Mouse (Mus musculus) G1E-ER4 (cell line): Measurements from ENCODE around the gene Wasf1. TPM values are rescaled to one million over a fixed set of nuclear protein-coding genes. Genes with fewer than 3 reads are reported as not detected.

ENCODE experiments used
- GATA1 ChIP-seq: IDR thresholded peaks from one replicate; pipeline ENCODE4 v1.8.0; 2012; ENCODE audit warnings: low read length, inconsistent platforms
- polyA plus RNA-seq: library from polyadenylated mRNA; stranded (reverse); fragments of >175 nt; gene quantifications from 2 replicates; pipeline ENCODE4 v1.2.3, GENCODE M21; 2012

Gene Wasf1
- polyA plus RNA-seq, 1 experiment: 15.7 TPM

DNA sequence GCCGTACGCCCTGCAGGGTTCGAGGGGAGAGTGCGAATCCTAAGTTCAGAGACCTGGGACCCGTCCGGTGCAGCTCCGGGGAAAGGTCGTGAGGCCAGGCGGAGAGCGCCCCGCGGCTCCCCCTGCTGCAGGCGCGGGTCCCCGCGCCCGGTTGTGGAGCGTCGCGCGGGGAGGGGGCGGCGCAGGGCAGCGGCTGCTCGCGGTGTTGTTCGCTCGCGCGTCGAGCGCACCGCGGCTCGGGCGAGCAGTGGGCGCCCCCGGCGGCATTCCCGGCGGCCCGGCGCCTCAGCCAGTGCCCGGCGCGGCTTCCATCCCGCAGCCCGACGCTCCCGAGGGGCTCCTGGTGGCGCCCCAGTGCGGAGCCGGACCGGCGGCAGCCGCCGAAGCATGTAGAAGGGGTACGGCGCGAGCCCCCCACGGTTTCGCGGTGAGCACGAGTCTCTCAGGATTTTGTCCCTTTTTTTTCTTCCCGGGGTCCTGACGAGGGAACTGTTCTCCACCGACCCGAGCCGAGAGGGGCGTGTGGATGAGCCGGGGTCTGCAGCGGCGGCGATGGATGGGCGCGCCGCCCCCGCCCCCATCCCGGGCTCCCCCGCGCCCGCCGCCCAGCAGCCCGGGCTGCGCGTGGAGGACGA, 486 bp downstream of the Wasf1 start:
- no peak for TF ChIP-seq GATA1

DNA sequence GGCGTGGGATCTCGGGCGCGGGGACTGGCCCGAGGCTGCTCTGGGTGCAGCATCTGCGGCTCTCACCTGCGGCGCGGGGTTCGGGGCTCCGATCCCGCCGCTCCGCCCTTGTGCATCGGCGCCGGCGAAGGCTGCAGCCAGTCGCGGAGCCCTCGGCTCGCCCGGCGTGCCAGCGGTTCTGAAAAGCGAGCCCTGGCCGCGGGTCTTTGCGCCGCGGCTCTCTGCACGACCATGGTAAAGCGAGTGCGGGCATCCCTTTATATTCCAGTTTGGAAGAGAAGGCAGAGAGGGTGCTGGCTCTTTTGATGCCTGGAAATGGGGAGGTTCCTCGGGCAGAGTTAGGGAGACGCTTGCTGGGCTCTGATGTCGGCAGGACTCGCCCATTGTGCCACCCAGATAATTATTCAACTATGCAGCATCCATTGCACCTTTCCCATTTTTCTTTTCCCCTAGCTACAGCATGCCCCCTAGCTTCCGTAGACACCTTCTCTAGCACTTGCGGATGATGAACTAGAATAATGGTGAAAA, 1.1 kb downstream of the Wasf1 start:
- TF ChIP-seq GATA1: no peak

DNA sequence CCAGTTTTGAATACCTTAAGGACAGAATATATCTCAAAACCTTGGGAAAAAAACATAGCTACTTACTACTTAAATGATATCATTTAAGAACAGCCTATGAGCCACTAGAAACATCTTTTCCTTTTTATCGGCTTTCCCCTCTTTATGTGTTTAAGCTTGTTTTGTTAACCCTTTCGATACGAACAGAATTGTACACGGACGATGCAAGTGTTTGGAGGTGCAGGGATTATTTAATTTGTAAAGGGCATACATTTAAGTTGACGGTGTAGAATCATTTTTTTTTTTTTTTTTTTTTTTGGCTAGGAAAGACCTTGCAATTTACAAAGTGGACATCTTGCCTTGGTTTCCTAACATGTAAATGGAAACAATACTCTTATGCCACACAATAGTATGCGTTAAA, 2.2 kb downstream of the Wasf1 start:
- no peak for TF ChIP-seq GATA1

DNA sequence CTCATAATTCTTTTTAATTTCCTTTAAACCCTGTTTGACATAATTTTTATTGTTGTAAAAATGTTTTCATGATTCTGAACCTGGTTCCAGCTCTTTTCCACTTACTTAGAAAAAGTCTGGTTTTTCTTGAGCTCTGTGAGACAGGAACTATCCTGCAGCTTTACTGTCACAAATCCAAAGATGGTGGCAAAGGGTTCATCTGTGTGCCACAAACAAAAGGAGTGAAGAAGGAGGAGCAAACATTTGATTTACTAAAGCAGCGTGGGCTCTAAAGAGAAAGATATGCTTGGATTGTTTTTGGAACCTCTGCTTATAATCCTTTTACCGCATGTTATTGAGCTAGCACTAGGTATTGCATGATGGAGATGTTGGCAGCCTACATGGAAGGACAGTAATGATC, 4.0 kb downstream of the Wasf1 start:
- TF ChIP-seq GATA1: no peak

DNA sequence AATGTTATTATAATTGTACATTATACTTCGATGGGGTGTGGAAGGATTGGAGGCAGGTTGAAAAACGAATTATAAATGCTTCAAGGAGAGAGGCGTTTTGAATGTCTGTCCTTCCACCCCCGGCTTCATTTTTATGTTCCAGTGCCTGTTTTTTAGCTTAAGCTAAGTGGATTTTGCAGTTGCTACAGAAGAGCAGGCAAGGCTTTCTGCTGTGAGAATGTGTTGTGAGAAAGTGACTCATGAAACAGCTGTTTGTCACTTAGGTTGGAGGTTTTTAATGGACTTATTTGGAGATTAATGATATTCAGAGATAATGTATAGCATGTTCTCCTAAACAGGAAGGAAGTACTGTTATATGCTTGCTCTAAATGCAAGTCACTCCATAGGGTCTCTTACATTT, 5.9 kb downstream of the Wasf1 start:
- no peak for TF ChIP-seq GATA1

DNA sequence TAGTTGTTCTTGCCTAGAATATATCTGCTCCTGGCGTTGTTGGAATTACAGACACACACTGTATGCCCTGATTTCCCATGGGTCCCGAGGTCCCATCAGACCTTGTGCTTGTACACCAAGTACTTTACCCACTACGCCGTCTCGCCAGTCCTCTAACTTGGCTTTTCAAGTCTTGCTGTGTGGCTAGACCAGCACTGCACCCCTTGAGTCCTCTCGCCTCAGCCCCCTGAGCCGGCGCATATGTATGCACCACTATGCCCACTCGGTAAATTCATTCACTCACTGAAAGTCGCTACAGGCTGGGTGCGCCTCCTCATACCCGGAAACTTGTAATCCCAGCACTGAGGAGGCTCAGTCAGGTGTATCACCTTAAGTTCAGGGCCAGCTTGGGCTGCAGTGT, 12.5 kb downstream of the Wasf1 start:
- TF ChIP-seq GATA1: no peak

DNA sequence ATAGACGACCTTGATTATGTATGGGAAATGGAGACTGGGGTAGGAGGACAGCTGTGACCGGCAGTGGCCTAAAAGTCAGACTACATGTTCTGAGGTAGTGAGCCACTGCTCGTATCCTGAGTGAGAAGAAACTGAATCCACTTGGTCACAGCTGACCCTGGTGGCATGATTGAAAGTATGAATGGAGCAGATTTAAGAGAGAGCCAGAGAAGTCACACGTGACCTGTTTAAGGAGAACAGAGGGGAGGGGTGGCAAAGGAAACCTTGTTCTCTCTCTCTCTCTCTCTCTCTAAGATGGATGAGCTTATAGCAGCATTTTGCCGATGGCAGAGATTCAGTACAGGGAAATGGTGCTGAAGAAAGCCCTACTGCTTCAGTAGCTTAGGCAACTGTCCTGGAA, 13.4 kb downstream of the Wasf1 start:
- TF ChIP-seq GATA1: no peak

DNA sequence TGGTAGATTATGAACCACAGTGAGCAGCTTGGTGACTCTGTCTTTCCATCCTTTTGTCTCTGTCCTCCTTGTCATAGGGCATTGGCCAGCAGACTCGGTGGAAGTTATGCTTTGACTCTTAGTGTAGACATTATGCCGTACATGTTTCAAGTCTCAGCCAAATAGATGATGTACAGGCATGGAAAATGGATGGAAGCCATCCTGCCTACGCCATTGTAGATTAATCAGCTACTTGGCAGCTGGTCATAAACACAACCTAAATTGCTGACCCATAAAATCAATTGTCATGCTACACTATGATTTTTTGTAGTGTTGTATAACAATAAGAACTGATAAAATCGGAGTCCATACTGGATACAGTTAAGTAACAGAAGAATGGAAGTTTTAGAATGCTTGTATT, 18.5 kb downstream of the Wasf1 start:
- no peak for TF ChIP-seq GATA1

DNA sequence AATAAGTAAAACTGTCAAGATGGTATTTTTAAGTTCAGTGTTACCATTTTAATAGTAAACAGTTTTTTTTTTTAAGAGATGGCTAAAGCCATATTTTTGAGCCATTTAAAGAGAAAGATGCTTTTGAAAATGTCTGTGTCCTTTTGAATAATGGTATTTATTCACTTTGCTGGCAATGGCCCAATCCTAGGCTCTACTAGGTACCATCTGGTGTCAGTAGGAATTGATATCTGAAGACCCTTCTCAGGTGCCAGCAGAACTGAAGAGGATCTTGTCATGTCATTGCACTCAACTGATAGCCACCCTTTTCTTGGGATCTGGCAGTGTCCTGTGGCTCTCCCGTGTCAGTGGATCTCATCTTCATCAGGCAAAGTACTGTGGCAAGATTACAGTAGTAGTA, 22.9 kb downstream of the Wasf1 start:
- TF ChIP-seq GATA1: no peak

DNA sequence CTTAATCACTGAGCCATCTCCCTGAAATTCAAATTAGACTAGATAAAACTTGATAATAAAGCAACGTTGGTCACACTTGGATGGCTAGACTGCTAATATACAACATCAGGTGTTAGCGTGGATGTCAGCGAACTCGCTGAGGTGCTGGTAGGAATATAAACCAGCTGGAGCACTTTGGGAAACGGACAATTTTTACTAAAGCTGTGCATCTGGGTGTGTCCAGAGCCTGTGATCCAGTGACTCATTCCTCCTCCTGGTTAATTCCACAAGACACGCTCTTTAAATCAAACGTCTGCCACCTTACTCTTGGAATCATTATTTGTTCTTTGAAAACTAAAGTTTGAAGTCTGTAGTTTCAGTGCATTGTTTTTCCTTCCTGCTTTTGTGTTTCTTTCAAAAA, 23.5 kb downstream of the Wasf1 start:
- no peak for TF ChIP-seq GATA1

DNA sequence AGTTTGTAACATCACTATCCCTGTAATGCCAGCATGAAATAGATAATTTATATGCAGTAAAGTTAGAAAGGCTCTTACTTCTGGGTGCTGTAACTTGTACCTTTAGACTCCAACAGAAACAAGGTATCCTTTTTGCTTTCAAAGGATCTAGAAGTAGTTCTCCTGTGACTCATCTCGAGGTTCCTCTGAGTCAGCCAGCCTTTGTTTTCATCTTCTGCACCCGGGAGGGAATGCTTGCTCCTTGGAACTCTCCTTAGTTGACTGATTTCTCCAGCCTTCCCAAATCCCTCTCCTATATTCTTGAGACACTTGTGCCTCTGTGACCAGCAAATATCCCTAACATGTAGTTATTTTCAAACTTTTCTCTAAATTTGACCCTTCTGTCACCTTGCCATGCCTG, 25.3 kb downstream of the Wasf1 start:
- no peak for TF ChIP-seq GATA1

DNA sequence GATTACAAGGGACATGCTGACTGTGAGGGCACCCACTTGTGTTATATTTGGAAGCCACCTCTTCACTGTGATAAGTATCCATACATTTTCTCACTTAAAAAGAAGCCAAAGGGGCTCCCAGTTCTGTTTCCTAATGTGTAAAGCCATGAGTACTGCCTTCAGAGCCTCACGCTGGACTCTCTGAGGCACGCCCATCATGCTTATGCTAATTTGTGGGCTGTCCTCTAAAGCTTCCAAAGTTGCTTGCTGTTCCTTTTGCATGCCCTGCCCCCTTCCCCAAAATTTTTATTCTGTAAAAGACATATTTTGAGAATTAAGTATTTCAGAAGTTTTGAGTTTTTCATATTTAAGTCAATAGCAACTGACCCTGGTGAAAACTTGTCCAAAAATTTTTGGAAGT, 27.5 kb downstream of the Wasf1 start:
- no peak for TF ChIP-seq GATA1

DNA sequence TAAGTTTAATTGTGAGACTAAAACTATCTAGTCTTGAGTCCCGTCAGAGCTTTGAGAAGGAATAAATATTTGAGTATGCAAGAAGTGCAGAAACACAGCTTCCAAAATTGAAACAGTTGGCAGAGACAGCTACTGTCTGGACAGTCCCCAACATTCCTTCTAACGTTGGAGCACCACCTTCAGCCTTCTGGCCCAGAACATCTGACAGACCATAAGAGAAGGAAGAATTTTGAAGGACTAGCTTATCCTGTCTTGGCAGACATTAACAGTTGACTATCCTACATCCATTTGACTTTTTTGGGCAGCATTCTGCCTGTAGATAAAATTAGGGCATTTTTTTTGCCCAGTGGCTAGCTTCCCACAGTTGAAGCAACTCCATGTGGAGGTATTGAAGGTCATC, 32.0 kb downstream of the Wasf1 start:
- TF ChIP-seq GATA1: no peak

DNA sequence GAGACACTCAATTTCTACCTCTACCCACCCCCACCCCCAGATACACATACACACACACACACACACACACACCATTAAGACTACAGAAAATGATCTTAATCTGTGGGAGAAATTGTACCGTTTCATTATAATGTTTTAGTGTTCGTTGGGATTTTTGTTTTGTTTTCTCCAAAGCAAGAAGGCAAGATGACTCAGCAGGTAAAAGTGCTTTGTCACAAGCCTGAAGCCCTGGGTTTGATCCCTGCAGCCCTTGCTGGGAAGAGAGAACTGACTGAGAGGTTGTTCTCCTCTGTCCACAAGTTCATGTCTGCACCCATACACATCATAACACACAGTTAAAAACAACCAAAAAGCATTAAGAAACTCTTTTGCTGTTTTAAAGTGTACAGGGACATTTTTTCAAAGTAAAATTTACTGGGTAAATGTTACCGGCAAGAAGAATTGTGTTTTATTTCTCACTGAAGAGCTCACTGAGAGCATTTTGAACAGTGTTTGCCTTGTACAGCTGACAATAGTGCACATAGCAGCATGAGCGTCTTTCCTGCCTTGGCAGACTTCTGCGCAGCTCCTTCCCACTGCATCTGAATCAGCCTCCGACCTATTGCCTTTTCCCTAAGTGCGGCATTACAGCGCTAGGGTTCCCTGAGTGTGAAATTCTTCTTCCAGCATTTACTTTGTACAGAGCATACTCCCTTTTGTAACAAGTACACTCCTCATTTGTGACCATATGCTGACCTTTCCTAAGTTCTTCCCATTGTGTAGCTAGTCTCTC, 35.6 kb downstream of the Wasf1 start:
- no peak for TF ChIP-seq GATA1

DNA sequence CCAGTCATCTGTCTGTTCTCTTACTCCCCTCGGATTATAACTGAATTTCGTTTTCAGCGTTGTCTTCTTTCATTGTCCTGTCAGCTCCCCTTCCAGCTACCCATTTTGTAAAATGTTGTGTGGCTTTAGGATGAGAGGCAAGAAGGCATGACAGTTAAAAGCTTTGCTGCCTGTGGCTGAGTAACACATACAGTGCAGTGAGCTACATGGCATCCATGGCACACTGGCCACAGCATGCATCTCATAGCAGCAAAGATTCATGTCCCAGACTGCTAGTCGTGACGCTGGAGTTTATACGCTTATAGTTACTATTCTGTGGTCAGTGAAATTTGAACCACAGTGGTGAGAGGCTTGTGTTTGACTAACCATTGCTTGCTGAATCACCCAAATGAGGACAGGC, 36.2 kb downstream of the Wasf1 start:
- TF ChIP-seq GATA1: no peak

DNA sequence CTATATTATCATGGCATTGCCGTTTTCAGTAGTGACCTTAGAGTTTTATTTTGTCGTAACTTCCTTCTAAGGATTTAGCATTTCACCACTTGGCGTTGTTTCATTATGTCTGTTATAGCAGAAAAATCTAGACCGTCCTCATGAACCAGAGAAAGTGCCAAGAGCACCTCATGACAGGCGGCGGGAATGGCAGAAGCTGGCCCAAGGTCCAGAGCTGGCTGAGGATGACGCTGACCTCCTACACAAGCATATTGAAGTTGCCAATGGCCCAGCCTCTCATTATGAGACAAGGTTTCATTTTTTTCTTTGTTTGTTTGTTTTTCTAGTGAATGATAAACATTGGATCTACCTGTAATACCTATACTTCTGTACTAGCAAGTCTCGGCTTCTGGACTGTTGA, 49.7 kb downstream of the Wasf1 start:
- TF ChIP-seq GATA1: no peak

DNA sequence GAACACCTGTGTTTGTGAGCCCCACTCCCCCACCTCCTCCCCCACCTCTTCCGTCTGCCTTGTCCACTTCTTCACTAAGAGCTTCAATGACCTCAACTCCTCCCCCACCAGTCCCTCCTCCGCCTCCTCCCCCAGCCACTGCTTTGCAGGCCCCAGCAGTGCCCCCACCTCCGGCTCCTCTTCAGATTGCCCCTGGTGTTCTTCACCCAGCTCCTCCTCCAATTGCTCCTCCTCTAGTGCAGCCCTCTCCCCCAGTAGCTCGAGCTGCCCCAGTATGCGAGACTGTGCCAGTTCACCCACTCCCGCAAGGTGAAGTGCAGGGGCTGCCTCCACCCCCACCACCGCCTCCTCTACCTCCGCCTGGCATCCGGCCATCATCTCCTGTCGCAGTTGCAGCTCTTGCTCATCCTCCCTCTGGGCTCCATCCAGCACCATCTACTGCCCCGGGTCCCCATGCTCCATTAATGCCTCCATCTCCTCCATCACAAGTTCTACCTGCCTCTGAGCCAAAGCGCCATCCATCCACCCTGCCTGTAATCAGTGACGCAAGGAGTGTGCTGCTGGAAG, 53.0 kb downstream of the Wasf1 start:
- no peak for TF ChIP-seq GATA1
